Mouse (Mus musculus) liver, embryonic 18 days (tissue): ENCODE results near the gene 2610507B11Rik. TPM values are rescaled to one million over a fixed set of nuclear protein-coding genes. Genes with fewer than 3 reads are reported as not detected.

ENCODE experiments used
- polyA plus RNA-seq: library from polyadenylated mRNA; depleted of rRNA; stranded (reverse); fragments of >200 nt; gene quantifications from 2 replicates; pipeline ENCODE4 v1.2.3, GENCODE M21; 2012; rRNA removed

Gene 2610507B11Rik
- polyA plus RNA-seq = 19.5 and 19.6 TPM in 2 replicates

DNA sequence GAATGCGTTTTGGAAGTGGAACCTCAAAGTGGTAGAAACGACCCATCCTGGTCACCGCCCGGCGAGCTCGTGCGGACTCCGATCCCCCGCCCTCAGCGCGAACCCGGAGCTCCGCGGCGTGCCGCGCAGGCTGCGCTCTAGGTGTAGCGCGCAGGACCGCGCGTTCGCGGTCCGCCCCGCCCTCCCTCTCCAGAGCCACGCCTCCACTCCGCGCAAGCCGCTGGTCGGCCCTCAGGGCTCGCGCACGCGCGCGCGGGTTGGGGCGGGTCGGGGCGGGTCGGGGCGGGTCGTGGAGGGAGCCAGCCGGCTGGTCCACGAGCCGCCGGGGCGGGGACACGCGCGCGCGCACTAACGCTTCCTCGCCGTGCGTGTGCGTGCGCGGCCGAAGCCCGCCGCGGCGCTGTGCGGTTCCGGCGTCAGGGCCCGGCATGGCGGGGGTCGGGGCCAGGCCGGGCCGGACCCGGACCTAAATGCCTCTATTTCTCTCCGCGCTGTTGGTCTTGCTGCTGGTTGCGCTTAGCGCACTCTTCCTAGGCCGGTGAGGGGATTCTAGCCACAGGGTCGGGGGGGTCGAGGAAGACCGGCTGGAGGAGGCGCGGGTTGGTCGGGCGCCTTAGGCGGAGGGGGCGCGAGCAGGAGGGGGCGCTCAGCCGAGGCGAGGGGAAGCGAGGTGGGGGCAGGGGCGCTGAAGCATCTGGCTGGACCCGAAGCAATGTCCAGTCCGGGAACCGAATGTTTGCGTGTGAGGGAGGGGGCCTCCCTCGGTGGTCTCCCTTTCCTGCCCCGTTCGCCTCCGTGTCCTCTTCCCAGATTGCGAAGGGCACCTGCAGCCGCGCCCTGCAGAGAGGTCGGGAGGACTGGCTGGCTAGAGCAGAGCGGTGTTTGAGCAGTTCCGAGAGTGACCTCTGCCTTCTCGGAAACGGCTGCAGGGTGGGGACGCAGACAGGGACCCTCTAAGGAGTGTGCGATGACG lies at the start of gene 2610507B11Rik:
Gene 2610507B11Rik, plus strand, starts transcription at position 373 of the 973 bp plus-strand sequence.

DNA sequence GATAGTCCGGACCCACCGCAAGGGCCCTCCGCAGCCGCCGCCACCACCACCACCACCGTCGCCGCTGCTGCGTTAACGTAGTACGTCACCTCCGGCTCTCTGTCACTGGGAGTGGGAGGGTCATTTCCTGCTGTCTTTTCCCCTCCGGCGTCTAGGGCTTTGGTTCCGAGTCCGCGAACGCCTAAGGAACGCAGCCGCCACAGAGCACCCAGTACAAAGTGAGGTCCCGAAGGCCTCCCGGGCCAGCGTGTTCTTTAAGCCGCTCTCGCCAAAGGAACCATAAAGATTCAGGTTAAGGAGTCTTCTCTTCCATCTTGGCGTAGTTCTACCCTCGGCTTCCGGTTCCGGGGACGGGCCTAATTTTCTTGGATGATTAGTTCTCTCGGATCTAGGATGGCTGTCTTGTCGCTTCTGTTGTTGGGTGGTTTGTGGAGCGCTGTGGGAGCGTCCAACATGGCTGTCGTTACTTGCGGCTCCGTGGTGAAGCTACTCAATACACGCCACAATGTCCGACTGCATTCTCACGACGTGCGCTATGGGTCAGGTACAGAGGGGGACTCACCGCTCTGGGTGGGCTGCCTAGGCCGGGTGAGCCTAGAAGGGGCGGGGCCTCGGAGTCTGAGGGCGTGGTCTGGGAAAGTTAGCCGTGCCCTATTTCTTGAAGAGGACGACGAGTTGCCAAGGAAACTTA lies 15.8 kb upstream of the 2610507B11Rik start, which contains the start of the genes Sdf2 and Supt6:
Gene Sdf2, plus strand, starts transcription at position 120 of the 691 bp plus-strand sequence.
Gene Supt6, minus strand, starts transcription at position 361 of the 691 bp plus-strand sequence.

DNA sequence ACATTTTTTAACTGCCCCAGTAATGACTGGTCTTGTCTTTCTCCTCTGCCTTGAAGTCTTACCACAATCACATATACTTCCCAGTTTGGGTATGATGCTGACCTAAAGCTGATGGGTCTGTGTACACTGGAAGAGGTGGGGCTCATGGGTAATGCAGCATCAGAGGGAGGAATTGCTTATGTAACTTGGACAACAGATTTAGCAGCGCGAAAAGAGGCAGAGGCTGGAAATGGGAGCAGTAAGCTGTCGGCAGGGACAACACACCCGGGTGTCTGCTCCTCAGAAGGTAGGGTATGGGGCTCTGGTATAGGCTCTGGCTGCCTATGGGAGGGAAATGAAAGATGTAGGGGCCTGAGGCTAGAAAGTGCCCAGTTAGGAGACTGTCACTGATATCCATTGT lies 29.1 kb downstream of the 2610507B11Rik start, which contains the start of gene BC030499:
Gene BC030499, plus strand, starts transcription at position 188 of the 400 bp plus-strand sequence.

DNA sequence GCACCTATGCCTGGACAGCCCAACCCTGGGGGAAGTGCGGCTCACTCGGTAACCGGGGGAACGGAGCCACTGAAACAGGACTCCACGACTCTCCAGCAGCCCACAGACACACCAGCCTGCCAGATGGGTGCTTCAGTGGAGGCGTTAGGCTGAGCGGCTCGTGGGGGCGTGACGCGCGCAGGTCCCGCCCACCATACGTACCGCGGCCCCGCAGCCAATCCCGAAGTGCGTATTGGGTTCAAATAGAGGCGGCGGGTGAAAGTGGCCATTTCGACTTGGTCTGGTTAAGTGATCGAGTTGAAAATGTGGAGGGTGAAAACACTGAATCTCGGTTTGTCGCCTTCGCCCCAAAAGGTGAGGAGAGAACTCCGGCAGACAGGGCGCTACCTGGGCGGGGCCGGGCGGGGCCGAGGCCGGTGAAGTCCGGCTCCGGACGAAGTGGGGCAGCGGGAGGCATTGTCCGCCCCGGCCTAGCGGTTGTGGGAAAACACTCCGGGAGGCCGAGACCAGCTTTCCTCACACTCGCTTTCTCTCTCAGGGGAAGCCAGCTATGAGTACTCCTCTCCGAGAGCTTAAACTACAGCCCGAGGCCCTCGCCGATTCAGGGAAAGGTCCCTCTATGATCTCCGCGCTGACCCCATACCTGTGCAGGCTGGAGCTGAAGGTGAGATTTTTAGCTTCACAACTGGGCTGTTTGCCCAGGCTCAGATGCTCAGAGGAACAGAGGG lies 40.0 kb downstream of the 2610507B11Rik start, which contains the start of gene Spag5:
Gene Spag5, plus strand, starts transcription at position 173 of the 728 bp plus-strand sequence.

DNA sequence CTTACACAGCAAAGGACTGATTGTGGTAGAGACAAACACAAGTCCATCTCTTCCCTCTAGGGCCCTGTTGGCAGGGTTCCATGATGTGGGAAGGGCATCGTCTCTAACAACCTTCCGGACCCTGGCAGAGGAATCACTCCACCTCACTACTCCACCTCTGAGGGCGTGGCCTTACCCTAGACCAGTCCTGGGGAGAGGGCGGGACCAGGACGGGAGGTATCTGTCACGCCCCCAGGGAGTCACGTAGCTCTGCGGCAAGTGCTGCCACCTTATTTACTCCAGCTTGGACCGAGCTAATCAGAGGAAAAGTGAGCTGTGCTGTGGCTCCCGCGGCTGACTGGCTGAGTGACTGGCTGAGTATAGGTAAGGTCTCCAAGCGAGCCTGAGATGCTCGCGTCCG lies 61.3 kb downstream of the 2610507B11Rik start, which contains the start of gene Aldoc:
Gene Aldoc, plus strand, starts transcription at position 109 of the 400 bp plus-strand sequence.

GRCm38 (mm10) chr11:78327634-78328511 lies 66.3 kb downstream of the 2610507B11Rik start, which contains the start of gene Pigs:
Gene Pigs, plus strand, starts transcription at chr11:78328415.

Other genes with a start within 250 kb of the 2610507B11Rik start
- gene Dhrs13, start 229.5 kb upstream of the 2610507B11Rik start, polyA plus RNA-seq = 4.4 TPM in 2 replicates
- 22.3 and 27.6 TPM in 2 replicates for gene Flot2, start 223.8 kb upstream of the 2610507B11Rik start, polyA plus RNA-seq
- 10.4 and 11.1 TPM in 2 replicates for gene Eral1, start 181.4 kb upstream of the 2610507B11Rik start, polyA plus RNA-seq
- gene Fam222b, start 167.1 kb upstream of the 2610507B11Rik start, polyA plus RNA-seq = 3.8 and 4.4 TPM in 2 replicates
- gene Traf4, start 96.2 kb upstream of the 2610507B11Rik start, polyA plus RNA-seq = 32.6 and 35.0 TPM in 2 replicates
- 6.8 and 8.0 TPM in 2 replicates for gene Nek8, start 85.1 kb upstream of the 2610507B11Rik start, polyA plus RNA-seq
- gene Tlcd1, start 85.0 kb upstream of the 2610507B11Rik start, polyA plus RNA-seq = 61.3 and 70.4 TPM in 2 replicates
- gene Rpl23a, start 78.2 kb upstream of the 2610507B11Rik start, polyA plus RNA-seq = 1,152 and 1,264 TPM in 2 replicates
- gene Rab34, start 73.3 kb upstream of the 2610507B11Rik start, polyA plus RNA-seq = 15.5 and 16.1 TPM in 2 replicates
- 0.53 and 0.73 TPM in 2 replicates for gene Proca1, start 68.4 kb upstream of the 2610507B11Rik start, polyA plus RNA-seq
- gene Sdf2, start 16.0 kb upstream of the 2610507B11Rik start, polyA plus RNA-seq = 52.2 and 53.7 TPM in 2 replicates
- gene Supt6, start 15.8 kb upstream of the 2610507B11Rik start, polyA plus RNA-seq = 5.3 and 6.8 TPM in 2 replicates
- 0.15 and 0.20 TPM in 2 replicates for gene BC030499, start 29.1 kb downstream of the 2610507B11Rik start, polyA plus RNA-seq
- gene Spag5, start 39.8 kb downstream of the 2610507B11Rik start, polyA plus RNA-seq = 18.5 and 21.4 TPM in 2 replicates
- gene Aldoc, start 61.2 kb downstream of the 2610507B11Rik start, polyA plus RNA-seq = 25.4 and 34.5 TPM in 2 replicates
- 21.8 and 25.8 TPM in 2 replicates for gene Pigs, start 66.7 kb downstream of the 2610507B11Rik start, polyA plus RNA-seq
- 62.4 and 64.5 TPM in 2 replicates for gene Unc119, start 81.7 kb downstream of the 2610507B11Rik start, polyA plus RNA-seq
- not detected in 2 replicates for gene Foxn1, start 124.8 kb downstream of the 2610507B11Rik start, polyA plus RNA-seq
- gene Slc13a2, start 160.5 kb downstream of the 2610507B11Rik start, polyA plus RNA-seq = 0.03 and 0.06 TPM in 2 replicates
- 12.7 and 14.6 TPM in 2 replicates for gene Slc46a1, start 203.9 kb downstream of the 2610507B11Rik start, polyA plus RNA-seq
- 0.25 and 0.26 TPM in 2 replicates for gene Sarm1, start 236.0 kb downstream of the 2610507B11Rik start, polyA plus RNA-seq
- 1,540 and 1,650 TPM in 2 replicates for gene Vtn, start 237.3 kb downstream of the 2610507B11Rik start, polyA plus RNA-seq
- 0.09 and 0.22 TPM in 2 replicates for gene Sebox, start 241.7 kb downstream of the 2610507B11Rik start, polyA plus RNA-seq